Mouse (Mus musculus): ENCODE results near the gene Clpb.
A peak's percentile ranks its signal among the peaks of the same experiment; 100 is the strongest.

Gene Clpb

GRCm38 (mm10) chr7:101822836-101823757 lies 159.7 kb downstream of the Clpb start:
- DNase-seq: peak in 1 of 2 experiments; percentile 41

GRCm38 (mm10) chr7:101823758-101824630 lies 160.6 kb downstream of the Clpb start:
- DNase-seq: peak; percentile 53 to 65

GRCm38 (mm10) chr7:101830373-101830772 lies 166.9 kb downstream of the Clpb start:
- no peak for DNase-seq

- DNase-seq: no peak
Observed at GRCm38 (mm10) chr7:101831437-101831836, 168.0 kb downstream of the Clpb start.

GRCm38 (mm10) chr7:101832372-101832771 lies 168.9 kb downstream of the Clpb start:
- no peak for DNase-seq

- DNase-seq: no peak
Observed at GRCm38 (mm10) chr7:101833352-101833751, 169.9 kb downstream of the Clpb start.

- peak; percentile 63 to 73 for DNase-seq
Observed at GRCm38 (mm10) chr7:101833916-101834584, 170.6 kb downstream of the Clpb start.

GRCm38 (mm10) chr7:101834903-101835302 lies 171.5 kb downstream of the Clpb start:
- DNase-seq: no peak

GRCm38 (mm10) chr7:101835457-101836109 lies 172.2 kb downstream of the Clpb start:
- no peak for DNase-seq

GRCm38 (mm10) chr7:101836271-101837153 lies 173.1 kb downstream of the Clpb start:
- peak; percentile 71 to 80 for DNase-seq

- DNase-seq: no peak
Observed at GRCm38 (mm10) chr7:101837154-101837605, 173.7 kb downstream of the Clpb start.

- DNase-seq: peak; percentile 73 to 81
Observed at GRCm38 (mm10) chr7:101837606-101838471, 174.4 kb downstream of the Clpb start, which contains the start of gene Inppl1. TSS of gene Inppl1 (minus strand) at chr7:101838229.

- DNase-seq: no peak
Observed at GRCm38 (mm10) chr7:101844186-101844585, 180.8 kb downstream of the Clpb start.

Data from cerebellum, postnatal 10 days (tissue).